Mouse (Mus musculus): ENCODE results near the gene Avpr1b. TPM values are rescaled to one million over a fixed set of nuclear protein-coding genes. Genes with fewer than 3 reads are reported as not detected.
"Not testable (repeated sequence)": the region's sequence is repeated elsewhere in the genome, so short reads cannot be mapped to it uniquely, and the experiment has no call there.

Avpr1b gene
- polyA plus RNA-seq, 1 experiment: not detected

GRCm38 (mm10) chr1:131619348-131619747 is 20.3 kb downstream of the Avpr1b start:
- DNase-seq (ENCODE audit: low spot score): no peak

GRCm38 (mm10) chr1:131623644-131624043 is 24.6 kb downstream of the Avpr1b start:
- peak; percentile 31 for DNase-seq (ENCODE audit: low spot score)

GRCm38 (mm10) chr1:131624175-131624835 is 25.3 kb downstream of the Avpr1b start:
- DNase-seq (ENCODE audit: low spot score): no peak

GRCm38 (mm10) chr1:131626200-131626599 is 27.2 kb downstream of the Avpr1b start:
- no peak for DNase-seq (ENCODE audit: low spot score)

- not testable (repeated sequence) for DNase-seq (ENCODE audit: low spot score)
These were observed 33.2 kb downstream of the Avpr1b start for GRCm38 (mm10) chr1:131632216-131632615.

- DNase-seq (ENCODE audit: low spot score): no peak
These were observed 35.5 kb downstream of the Avpr1b start for GRCm38 (mm10) chr1:131634495-131634894.

GRCm38 (mm10) chr1:131637791-131638540 is 38.9 kb downstream of the Avpr1b start, which contains the start of gene Ctse:
TSS of gene Ctse (plus strand) at chr1:131638306.
- no peak for DNase-seq (ENCODE audit: low spot score)

- DNase-seq (ENCODE audit: low spot score): no peak
These were observed 39.7 kb downstream of the Avpr1b start for GRCm38 (mm10) chr1:131638541-131639421.

GRCm38 (mm10) chr1:131640062-131640461 is 41.0 kb downstream of the Avpr1b start:
- DNase-seq (ENCODE audit: low spot score): no peak

GRCm38 (mm10) chr1:131641565-131641964 is 42.5 kb downstream of the Avpr1b start:
- no peak for DNase-seq (ENCODE audit: low spot score)

- DNase-seq (ENCODE audit: low spot score): no peak
These were observed 43.2 kb downstream of the Avpr1b start for GRCm38 (mm10) chr1:131642251-131642650.

- no peak for DNase-seq (ENCODE audit: low spot score)
These were observed 53.8 kb downstream of the Avpr1b start for GRCm38 (mm10) chr1:131652670-131653443.

- no peak for DNase-seq (ENCODE audit: low spot score)
These were observed 56.6 kb downstream of the Avpr1b start for GRCm38 (mm10) chr1:131655601-131656000.

GRCm38 (mm10) chr1:131657945-131658354 is 58.9 kb downstream of the Avpr1b start:
- peak; percentile 75 for DNase-seq (ENCODE audit: low spot score)

GRCm38 (mm10) chr1:131659512-131660085 is 60.6 kb downstream of the Avpr1b start:
- DNase-seq (ENCODE audit: low spot score): no peak

- DNase-seq (ENCODE audit: low spot score): no peak
These were observed 61.2 kb downstream of the Avpr1b start for GRCm38 (mm10) chr1:131660266-131660665.

GRCm38 (mm10) chr1:131660716-131661472 is 61.9 kb downstream of the Avpr1b start:
- no peak for DNase-seq (ENCODE audit: low spot score)

Data from urinary bladder, adult 2 months (tissue).